In the genomic region with DNA sequence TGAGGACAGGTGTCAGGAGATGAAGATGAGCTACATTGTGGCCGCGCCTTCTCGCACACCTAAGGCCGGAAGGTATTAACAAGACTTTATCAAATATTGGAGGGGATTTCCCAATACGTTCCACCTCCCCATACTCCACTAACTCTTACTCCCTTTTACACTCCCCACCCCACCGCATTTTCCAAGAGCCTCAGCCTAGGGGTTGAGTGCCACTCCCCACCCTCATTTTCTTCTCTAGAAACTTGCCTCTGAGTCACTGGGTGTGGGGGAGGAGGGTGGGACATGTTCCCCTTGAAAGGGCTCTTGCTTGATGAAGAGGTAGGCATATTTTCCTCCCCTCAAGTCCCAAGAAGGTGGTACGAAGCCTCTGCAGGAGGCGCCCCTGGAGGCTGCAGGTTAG, we compare ENCODE assay signal across 8 mouse cellular contexts. TPM values are rescaled to one million over a fixed set of nuclear protein-coding genes. Genes with fewer than 3 reads are reported as not detected.
A peak's percentile ranks its signal among the peaks of the same experiment; 100 is the strongest.
DNase-seq lines count a peak whose midpoint lies in the region; ATAC-seq lines count a peak whose summit lies in the region.

No protein-coding gene starts in this region.

- peak overlapping the region; percentile 79 for H3K4me3 ChIP-seq in heart, embryonic 11.5 days (ENCODE audit: low read depth, low read length)
- H3K4me3 ChIP-seq in hindbrain, embryonic 12.5 days: peak overlapping the region; percentile 76

- no peaks in the 10 kb centered on the region for H3K27me3 ChIP-seq in heart, embryonic 11.5 days (ENCODE audit: control insufficient read depth, insufficient read depth, low read length)
- no peaks in the 10 kb centered on the region for H3K27me3 ChIP-seq in hindbrain, embryonic 12.5 days

- WGBS in heart, embryonic 11.5 days (ENCODE audit: insufficient replicate concordance): 19% methylated on average over 8 of the region's 8 CpGs
- WGBS in hindbrain, embryonic 12.5 days: 25% methylated on average over 8 of the region's 8 CpGs

- no peak for ATAC-seq in heart, embryonic 11.5 days (replicated peaks; ENCODE audit: insufficient number of reproducible peaks, low FRiP score, low TSS enrichment)
- no peak for ATAC-seq in hindbrain, embryonic 12.5 days (ENCODE audit: low FRiP score)
- no peak for ATAC-seq in megakaryocyte-erythroid progenitor cell, adult 5-6 weeks (replicated peaks; ENCODE audit: low FRiP score, low TSS enrichment, poor library complexity, severe bottlenecking)

- peak overlapping the region; percentile 95 for H3K27ac ChIP-seq in heart, embryonic 11.5 days (ENCODE audit: low read depth, low read length)
- peak overlapping the region; percentile 93; the same call in 1 of the 2 replicates for H3K27ac ChIP-seq in hindbrain, embryonic 12.5 days

- H3K9me3 ChIP-seq in heart, embryonic 11.5 days (replicated peaks; ENCODE audit: control insufficient read depth, low read length): no peaks in the 10 kb centered on the region
- H3K9me3 ChIP-seq in hindbrain, embryonic 12.5 days (replicated peaks): no peaks in the 10 kb centered on the region

- no peak for DNase-seq in heart, adult 11 months
- DNase-seq in ES-CJ7 (ENCODE audit: low read depth, low spot score): peak; percentile 38
- DNase-seq in lung, postnatal 10 days: peak; percentile 52
- DNase-seq in gastrocnemius, postnatal 4 days (ENCODE audit: low spot score in 2 of 2): no peak
- DNase-seq in kidney, adult 11 months: no peak

- H3K4me2 ChIP-seq in heart, embryonic 11.5 days: peak overlapping the region; percentile 66
- H3K4me2 ChIP-seq in hindbrain, embryonic 12.5 days (replicated peaks): peak overlapping the region; percentile 83

- no peaks in the 10 kb centered on the region for H3K36me3 ChIP-seq in heart, embryonic 11.5 days (ENCODE audit: control insufficient read depth, insufficient read depth, low read length)
- no peaks in the 10 kb centered on the region for H3K36me3 ChIP-seq in hindbrain, embryonic 12.5 days

- peaks cover 23% of the 10 kb centered on the region for H3K4me1 ChIP-seq in heart, embryonic 11.5 days (ENCODE audit: control insufficient read depth, insufficient read depth, low read length)
- peaks cover 35% of the 10 kb centered on the region for H3K4me1 ChIP-seq in hindbrain, embryonic 12.5 days

- peak overlapping the region; percentile 90 for H3K9ac ChIP-seq in heart, embryonic 11.5 days (ENCODE audit: low read depth, low read length)
- peak overlapping the region; percentile 79 for H3K9ac ChIP-seq in hindbrain, embryonic 12.5 days

RNA-seq across cellular contexts. Expression of gene Orai1, which starts 1.0 kb away (rescaled TPM):
- polyA plus RNA-seq in heart, embryonic 11.5 days (2014; fragmentation: Nextera tagmentation; extraction: Ambion mirVana): 12.5 and 15.1 TPM in 2 replicates
- polyA plus RNA-seq in hindbrain, embryonic 12.5 days (2016; fragmentation: Nextera tagmentation; extraction: Ambion mirVana): 13.5 and 13.6 TPM in 2 replicates
- total RNA-seq in megakaryocyte-erythroid progenitor cell, adult 5-6 weeks (2014; fragmentation: Nextera tagmentation): 6.0 and 7.7 TPM in 2 replicates
- 3.9 and 4.9 TPM in 2 replicates for total RNA-seq in megakaryocyte-erythroid progenitor cell, adult 5-6 weeks (2017)
- total RNA-seq in gastrocnemius, postnatal 4 days (2021): 10 to 100 TPM; 46.2 to 53.8 TPM

RNA-seq across cellular contexts. Expression of gene Kdm2b, which starts 26.3 kb away (rescaled TPM):
- 26.5 and 28.8 TPM in 2 replicates for polyA plus RNA-seq in heart, embryonic 11.5 days (2014; fragmentation: Nextera tagmentation; extraction: Ambion mirVana)
- polyA plus RNA-seq in hindbrain, embryonic 12.5 days (2016; fragmentation: Nextera tagmentation; extraction: Ambion mirVana): 112 and 115 TPM in 2 replicates
- 58.8 and 70.5 TPM in 2 replicates for total RNA-seq in megakaryocyte-erythroid progenitor cell, adult 5-6 weeks (2014; fragmentation: Nextera tagmentation)
- total RNA-seq in megakaryocyte-erythroid progenitor cell, adult 5-6 weeks (2017): 62.3 and 64.0 TPM in 2 replicates
- total RNA-seq in gastrocnemius, postnatal 4 days (2021): 10 to 100 TPM; 26.0 to 31.7 TPM

RNA-seq across cellular contexts. Expression of gene Morn3, which starts 30.9 kb away (rescaled TPM):
- polyA plus RNA-seq in heart, embryonic 11.5 days (2014; fragmentation: Nextera tagmentation; extraction: Ambion mirVana): 0.69 TPM in 1 of 2 replicates, not detected in the other
- polyA plus RNA-seq in hindbrain, embryonic 12.5 days (2016; fragmentation: Nextera tagmentation; extraction: Ambion mirVana): 0.35 and 0.73 TPM in 2 replicates
- not detected in 2 replicates for total RNA-seq in megakaryocyte-erythroid progenitor cell, adult 5-6 weeks (2014; fragmentation: Nextera tagmentation)
- total RNA-seq in megakaryocyte-erythroid progenitor cell, adult 5-6 weeks (2017): not detected in 2 replicates
- not detected for total RNA-seq in gastrocnemius, postnatal 4 days (2021)

RNA-seq across cellular contexts. Expression of gene Tmem120b, which starts 52.3 kb away (rescaled TPM):
- 9.6 and 11.4 TPM in 2 replicates for polyA plus RNA-seq in heart, embryonic 11.5 days (2014; fragmentation: Nextera tagmentation; extraction: Ambion mirVana)
- 14.3 and 17.8 TPM in 2 replicates for polyA plus RNA-seq in hindbrain, embryonic 12.5 days (2016; fragmentation: Nextera tagmentation; extraction: Ambion mirVana)
- total RNA-seq in megakaryocyte-erythroid progenitor cell, adult 5-6 weeks (2014; fragmentation: Nextera tagmentation): 22.0 and 24.8 TPM in 2 replicates
- 4.0 and 12.6 TPM in 2 replicates for total RNA-seq in megakaryocyte-erythroid progenitor cell, adult 5-6 weeks (2017)
- 10 to 100 TPM; 24.0 to 25.9 TPM for total RNA-seq in gastrocnemius, postnatal 4 days (2021)

Comparison
In these comparisons a context has a peak if more than half of its experiments do, and no peak if none do; other contexts are left out.
1. DNase-seq: peak in ES-CJ7 (single experiment) and lung, postnatal 10 days (single experiment); none in heart, adult 11 months (single experiment), gastrocnemius, postnatal 4 days (0 of 2) and kidney, adult 11 months (single experiment).
2. RNA of gene Orai1, which starts 1.0 kb away (total RNA-seq): 46.2 to 53.8 TPM in gastrocnemius, postnatal 4 days; 3.9 to 7.7 TPM in megakaryocyte-erythroid progenitor cell, adult 5-6 weeks; every median in the first group is over 4 times any median in the second.